Mouse (Mus musculus): Measurements from ENCODE around the gene Cnfn. TPM values are rescaled to one million over a fixed set of nuclear protein-coding genes. Genes with fewer than 3 reads are reported as not detected.

Cnfn gene
- polyA plus RNA-seq, 3 experiments from 2014 or later, result not detected

DNA sequence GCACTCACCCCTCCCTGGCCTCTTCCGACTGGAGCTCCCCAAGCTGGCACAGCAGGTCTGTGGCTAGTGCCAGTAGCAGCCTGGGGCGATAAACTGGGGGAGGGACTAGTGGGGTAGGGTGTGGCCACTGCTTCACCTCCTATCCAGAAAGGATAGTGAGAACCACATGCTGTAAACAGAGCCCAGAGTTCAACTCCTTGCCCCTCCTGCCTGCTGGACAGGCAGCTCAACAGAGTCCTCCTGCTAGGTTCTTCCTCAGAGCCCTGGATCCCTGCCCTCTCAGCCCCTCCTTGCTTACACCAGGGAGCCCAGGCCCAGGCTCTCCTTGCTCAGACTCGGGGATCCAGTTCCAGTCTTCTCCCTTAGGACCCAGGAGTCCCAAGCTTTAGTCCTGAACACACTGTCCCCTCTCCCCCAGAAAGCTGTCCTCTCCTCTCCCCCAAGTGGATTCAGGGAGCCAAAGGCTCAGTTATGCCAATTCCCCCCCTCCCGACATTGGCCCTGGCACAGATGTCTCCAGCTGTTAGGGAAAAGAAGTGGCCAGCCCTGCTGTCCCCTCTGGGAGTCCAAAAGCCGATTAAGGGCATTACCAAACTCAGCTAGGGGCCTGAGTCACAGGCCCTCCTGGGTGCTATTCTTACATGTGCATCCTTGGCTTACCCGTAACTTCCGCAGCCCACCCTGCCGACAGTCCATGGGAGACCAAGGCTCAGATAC, 20.7 kb upstream of the Cnfn start:
- no peak for ATAC-seq

DNA sequence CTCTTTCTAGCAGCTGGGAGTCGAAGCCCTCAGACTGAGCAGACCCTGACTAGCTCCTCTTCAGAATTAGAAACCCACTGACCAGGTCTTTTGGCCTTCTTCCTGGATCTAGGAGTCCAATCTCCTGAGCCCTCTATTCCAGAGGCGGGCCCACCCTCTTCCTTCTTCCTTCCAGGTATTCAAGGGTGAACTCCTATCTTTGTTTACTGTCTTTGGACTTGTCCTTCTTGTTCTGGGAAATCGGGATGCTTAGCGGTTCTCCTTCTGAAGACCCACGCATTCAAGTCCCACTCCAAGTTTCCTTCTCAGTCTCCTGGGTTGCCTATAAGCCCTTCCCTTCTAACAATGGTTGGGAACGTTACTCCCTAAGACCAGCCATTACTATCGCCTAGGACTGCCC, 19.4 kb upstream of the Cnfn start:
- no peak for ATAC-seq

DNA sequence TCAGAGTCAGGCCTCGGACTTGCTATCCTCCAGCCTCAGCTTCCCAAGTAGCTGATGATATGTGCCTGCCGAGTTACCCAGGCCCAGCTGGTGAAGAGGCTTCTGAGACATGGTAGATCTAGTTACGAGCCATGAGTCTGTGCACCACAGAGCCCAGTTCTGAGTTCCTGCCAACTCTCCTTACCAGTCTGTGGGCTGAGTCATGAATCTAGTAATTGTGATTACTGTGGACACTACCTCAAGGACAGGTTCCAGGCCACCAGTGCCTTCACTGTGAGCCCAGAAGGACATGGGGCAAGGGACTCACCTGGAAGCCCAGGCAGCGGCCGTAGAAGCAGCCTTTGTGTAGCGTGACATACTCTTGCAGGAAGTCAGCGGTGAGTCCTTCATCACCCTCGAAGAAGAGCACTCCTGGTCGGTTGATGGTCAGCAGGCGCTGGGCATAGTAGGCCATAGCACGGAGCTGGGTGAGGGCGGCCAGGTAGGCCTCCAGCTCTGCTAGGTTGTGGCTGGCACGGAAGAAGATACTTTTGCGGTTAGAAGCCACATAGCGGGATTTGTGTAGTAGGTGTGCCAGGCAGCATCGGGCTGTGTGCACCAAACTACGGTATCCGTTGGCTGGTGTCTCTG, 18.4 kb upstream of the Cnfn start:
- no peak for ATAC-seq

DNA sequence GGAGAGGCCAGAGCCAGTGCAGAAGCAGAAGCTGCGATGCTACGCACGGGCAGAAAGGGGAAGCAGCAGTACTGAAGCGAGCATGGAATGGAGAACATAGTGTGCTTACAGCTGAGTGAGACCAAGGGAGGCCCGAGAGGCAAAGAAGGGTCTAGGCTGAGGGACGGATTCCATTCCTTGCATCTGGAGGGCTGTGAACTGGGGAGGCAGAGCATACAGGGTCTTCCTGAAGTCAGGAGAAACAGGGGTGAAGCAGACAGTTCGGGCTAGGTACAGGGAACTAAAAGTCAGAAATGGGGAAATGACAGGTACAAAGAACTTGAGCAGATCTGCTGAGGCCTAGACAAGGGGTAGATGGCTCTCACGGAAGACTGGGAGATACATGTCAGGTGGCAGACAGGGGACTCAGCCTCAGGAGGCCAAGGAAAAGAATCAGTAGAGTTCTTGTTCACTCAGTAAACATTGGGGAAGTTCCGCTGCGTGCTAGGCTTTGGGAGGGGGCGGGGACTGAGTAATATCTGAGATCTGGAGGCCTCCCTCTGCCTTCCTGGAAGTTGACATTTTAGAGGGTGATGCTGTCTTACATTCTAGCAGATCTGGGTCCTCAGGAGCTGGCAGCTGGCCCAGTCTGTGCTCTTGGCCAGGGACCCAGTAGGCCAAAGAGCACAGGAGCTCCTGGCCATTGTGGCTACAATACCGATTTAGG, 16.5 kb upstream of the Cnfn start:
- ATAC-seq, result peak; percentile 92

DNA sequence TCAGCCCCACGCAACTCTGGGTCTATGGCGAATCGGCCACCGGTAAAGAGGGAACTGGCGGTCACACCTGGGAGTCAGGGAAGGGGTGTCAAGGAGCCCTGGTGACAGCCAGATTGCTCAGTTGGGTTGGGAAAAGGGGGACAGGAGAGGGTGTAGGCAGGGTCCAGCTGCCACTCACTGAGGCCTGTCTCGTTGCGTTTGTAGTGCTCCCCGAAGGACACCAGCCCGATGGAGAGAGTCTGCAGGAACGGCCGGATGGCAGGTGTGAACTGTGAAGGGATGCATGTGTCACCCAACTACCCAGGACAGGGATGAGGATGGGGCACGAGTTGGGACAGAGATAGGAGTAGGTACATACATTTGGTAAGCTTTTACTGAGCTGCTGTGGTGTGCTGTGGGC, 15.7 kb upstream of the Cnfn start:
- ATAC-seq, result no peak

DNA sequence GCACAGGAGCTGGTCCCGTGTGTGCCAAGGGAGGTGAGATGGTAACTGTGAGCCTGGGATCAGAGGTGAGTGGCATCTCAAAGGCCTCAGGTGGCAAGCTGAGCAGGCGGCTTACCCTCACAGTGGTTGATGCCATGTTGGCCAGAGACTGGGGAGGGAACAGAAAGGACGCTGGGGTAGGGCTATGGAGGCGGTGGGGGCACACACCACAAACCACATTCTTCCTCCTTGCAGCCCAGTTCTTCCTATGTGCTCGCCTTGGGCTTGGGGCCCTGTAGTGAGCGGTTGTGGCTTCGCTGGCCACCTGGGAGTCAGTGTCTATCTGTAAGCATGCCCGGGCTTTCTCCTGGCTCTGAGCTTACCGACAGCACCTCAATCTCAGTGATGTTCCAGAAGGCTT, 15.3 kb upstream of the Cnfn start:
- no peak for ATAC-seq

DNA sequence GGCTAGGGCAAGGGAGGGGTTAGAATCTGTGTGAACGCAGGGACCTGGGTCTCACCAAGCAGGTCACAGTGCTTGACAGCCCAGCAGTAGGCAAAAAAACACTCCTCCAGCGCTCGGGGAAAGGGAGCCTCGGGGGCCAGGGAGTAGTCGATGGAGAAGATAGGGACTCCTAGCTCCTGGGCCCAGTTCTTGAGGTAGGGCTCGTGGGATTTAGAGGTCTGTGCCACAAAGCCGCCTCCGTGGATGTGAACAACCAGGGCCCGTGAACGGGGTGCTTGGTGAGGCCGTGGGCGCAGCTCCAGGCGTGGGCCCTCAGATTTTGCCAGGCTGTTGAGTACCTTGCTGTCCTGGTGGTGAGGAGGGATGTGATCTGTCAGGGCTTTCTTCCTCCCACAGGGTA, 14.8 kb upstream of the Cnfn start:
- ATAC-seq, result no peak

DNA sequence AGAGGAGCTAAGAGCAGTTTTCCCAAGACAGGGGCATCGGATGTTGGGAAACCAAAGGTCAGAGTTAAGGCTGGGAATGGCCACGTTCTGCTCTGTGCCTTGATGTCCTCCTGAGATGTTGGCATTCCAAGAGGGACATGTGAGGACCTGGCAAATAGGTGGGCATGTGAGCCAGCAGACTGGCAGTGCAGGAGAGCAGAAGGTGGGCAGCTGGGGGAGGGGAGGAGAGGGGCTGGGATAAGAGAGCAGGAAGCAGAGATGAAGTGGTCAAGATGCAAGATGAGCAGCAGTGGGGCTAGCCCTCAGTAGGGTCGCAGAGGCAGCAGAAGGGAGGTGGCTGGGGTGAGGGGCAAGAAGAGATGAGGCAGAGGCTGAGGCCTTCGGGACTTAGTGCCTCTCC, 14.4 kb upstream of the Cnfn start:
- no peak for ATAC-seq

DNA sequence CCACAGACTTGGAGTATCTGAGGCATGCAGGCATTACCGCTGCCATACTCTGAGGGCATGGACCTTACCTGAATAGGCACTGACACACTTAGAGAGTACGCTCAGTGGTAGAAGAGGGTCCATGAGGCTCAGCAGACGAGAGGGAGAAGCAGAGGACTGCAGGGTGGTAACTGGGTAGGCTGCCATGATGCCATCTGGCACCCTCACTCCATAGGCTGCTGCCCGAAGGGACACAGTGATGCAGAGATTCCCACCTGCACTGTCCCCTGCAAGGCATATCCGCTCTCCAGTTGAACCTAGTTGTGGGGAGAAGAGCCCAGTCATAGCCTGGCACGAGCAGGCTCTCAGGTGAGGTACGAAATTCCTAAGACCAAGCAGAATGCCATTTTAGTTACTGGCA, 13.9 kb upstream of the Cnfn start:
- no peak for ATAC-seq

DNA sequence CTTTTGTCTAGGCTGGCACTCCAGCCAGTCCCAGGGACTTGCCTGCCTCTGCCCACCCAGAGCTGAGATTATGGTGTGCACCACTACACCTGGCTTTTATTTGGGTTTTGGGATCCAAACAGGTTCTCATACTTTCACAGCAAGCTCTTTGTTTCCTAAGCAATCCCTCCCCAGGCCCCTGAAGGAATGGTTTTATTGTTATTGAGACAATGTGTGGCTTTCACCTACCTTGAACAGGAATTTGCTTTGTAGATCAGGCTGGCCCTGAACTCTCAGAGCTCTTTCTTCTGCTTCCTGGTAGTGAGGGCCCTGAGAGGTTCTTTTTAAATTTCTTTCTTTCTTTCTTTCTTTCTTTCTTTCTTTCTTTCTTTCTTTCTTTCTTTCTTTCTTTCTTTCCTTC, 13.0 kb upstream of the Cnfn start:
- ATAC-seq, result no peak

DNA sequence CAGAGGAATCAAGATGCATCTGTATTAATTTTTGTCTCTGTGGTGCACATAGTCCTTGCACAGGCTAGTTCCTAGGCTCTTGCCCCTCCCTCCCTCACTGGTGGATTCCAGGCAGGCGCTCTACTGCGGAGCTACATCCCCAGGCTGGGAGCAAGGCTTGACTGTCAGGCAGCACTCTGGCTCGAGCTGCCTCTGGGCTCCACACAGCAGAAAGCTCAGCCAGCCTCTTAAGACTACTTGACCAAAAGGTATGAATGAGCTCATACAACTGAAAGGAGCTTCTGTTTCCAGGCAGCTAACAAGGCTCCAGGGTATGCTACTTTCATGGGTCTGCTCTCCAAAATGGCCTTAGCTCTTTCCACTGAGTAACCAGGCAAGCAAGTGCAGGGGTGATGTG, 11.8 kb upstream of the Cnfn start:
- ATAC-seq, result no peak

DNA sequence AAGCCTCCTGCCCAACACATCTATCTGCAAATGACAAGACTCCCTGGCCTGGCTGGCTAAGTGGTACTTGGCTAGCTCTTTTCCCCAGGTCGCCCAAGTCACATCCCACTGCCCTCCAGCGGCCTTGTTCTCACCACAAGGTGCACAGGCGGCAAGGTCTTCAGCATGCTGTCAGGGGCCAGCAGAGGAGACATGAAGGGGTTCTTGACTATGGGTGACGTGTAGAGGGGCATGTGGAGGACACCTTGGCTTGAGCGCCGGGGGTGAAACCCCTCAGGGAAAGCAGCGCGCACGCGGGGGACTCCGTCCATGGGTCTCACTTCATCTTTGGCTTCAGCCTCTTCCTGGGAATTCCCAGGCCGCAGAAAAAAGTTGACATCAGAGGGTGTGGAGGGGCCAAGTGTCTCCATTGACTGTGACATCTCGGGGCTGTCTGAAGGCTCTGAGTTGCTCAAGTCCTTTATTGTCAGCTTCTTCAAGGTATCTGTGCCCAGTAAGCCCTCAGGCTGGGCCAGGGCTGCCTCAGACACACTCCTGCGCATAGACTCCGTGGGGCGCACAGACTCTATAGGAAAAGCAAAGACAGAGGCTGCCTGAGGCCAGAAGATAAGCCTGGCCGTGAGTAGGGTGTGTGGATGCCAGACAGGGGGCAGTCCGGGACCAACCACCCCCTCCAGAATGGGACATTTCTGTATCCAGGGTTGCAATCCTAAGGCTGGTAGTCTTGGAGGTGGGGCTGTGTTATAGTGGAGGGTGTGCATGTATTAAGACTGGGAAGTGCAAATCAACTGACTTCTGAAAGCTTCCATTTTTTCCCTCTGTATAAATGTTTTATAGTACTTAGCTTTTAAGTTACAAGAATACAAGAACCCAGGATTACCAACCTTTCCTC, 11.1 kb upstream of the Cnfn start:
- ATAC-seq, result no peak

DNA sequence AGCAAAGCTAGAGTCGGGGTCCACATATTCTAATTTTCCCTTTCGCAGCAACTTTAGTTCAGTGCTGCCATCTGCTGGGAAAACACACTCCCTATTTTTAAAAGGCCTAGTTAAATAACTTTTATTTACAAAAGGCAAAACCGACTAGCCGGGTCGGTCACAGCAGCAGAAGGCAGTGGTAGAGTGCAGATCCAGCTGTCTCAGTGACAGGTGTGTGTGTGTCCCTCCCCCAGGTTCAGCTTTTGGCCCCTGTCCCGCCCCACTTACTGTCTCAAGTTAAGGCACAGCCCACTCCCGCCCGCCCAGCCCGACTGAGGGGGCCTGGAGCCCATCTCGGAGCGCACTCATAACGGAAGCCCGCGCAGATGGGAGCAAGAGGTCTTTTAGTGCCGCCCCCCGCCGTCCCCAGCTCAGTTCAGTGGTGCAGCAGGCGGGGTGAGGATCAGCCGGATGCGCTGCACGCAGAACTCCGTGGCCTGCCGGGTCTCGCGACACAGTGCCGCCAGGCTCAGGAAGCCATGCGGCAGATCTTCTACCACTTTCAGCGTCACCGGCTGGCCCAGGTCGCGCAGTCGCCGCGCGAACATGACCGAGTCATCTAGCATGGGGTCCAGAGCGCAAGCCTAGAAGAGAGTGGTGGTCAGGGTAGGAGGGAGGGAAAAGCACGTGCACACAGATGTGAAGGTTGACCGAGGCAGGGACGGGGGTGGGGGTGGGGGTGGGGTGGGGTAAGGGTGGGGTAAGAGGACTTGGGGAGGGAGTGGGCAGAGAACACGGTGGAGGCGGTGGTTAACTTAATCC, 10.2 kb upstream of the Cnfn start:
- ATAC-seq, result peak; percentile 97

DNA sequence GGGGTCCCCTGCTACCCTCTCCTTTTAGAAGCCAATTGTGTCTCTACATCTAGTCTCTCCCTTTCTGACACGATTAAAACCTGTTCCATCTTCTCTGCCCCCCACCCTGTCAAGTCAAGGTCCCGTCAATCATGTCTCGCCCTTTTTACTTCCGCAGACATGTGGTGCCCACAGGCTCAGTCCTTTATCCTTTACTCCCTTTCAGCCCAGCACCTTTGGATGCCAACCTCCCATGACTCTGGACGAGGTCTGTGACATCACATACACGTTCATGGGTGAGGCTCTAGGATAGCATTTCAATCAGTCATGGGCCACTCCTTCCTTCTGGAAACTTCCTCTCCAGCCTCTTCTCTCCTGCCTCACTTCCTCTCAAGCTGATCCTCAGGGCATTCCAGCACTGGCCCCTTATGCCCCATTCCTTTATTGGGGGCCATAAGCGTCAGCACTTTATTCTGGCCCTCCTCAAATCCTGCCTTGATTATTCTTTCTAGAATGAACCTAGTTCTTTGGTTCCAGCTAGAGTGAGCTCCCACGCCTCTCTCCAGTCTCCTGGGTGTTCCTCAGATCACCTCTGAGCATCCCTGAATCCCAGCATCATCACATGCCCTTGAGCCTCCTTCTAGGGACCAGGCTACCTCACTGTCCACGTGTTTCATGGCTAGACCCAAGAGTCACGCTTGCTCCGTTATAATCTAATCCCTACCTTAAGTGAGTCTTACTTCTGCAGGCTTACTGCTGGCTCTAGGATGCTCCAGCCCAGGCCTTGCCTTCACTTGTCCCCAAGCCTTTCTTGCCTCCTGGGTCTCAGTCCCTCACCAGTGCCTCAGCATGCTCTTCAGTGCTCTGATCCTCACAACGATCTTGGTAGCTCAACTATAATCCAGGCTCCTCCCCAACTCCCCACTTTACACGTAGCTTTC, 8.9 kb upstream of the Cnfn start:
- ATAC-seq, result no peak

DNA sequence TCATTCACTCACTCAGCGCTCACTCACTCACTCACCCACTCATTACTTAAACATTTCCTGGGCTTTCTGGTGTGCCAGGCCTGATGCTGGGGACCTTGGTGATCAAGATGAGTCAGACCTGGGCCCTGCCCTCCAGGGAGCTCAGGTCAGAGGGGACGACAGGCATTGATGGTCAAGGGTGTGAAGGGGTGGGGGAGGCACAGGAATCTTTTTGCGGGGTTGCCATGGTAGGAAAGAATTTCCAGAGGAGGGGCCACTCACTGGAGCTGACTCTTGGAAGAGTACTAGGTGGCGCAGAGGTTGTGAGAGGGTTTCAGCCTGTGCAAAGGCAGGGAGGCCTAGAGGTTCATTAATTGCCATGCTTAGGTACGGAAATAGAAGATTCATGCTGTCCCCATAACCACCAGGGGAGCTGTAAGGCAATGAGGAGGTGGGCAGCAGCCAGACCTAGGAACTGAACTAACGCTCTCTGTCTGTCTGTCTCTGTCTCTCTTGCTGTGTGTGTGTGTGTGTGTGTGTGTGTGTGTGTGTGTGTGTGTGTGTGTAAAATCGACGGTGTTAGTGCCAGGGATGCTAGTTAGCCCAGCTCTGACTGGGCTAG, 7.7 kb upstream of the Cnfn start:
- ATAC-seq, result no peak

DNA sequence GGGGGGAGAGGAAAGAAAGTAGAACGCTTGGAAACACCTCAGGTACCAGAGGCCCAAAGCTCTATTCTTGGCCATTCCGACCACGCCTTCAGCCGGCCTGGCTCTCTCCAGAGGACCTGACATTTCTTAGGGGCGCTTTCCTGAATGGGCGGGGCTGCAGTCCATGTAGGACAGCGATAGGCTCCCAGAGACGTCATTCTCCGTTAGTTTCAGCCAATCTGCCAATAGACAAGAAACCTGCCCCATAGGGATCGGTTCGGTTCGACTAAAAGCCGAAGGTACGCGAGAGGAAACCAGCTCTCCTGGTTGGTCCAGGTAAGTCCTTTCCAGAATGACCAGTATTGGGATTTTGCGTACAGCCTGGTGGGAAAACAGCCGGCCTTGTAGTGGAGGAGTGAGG, 7.0 kb upstream of the Cnfn start:
- no peak for ATAC-seq

DNA sequence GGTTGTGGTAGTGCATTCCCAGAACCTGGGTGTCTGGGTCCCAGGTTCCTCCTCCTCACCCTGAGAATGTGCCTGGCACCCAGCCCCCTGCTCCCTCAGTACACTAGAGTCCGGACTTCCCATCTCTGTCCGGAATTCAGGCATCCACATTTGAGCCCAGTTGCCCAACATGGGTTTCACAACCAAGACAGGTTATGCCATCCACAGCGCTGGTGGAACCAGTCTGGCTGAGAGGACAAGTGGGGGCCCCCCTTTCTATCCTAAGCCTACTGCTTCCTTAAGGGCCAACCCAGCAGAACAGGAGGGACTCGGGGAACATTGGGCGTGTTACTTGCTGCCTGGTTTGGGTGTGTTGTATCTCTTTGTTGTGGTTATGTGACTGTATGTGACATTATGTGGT, 2.9 kb upstream of the Cnfn start:
- ATAC-seq, result no peak

DNA sequence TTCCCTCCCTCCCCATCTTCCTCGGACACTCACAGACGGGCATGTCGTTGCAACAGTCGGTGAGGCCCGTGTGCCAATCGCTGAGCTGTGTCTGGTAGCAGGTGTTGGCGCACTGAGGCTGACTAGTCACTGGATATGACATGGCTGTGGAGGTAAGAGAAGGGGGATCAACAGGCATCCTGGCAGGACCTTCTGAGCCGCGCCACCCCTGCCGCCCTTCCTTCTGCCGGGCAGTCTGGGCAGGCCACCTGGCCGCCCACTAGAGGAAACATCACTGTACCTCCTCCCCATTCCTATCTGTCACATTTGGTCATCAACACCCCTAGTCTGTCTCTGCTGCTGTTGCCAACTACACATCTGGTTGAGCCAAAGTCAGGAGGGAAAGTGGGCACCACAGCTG, 1.2 kb downstream of the Cnfn start:
- no peak for ATAC-seq

DNA sequence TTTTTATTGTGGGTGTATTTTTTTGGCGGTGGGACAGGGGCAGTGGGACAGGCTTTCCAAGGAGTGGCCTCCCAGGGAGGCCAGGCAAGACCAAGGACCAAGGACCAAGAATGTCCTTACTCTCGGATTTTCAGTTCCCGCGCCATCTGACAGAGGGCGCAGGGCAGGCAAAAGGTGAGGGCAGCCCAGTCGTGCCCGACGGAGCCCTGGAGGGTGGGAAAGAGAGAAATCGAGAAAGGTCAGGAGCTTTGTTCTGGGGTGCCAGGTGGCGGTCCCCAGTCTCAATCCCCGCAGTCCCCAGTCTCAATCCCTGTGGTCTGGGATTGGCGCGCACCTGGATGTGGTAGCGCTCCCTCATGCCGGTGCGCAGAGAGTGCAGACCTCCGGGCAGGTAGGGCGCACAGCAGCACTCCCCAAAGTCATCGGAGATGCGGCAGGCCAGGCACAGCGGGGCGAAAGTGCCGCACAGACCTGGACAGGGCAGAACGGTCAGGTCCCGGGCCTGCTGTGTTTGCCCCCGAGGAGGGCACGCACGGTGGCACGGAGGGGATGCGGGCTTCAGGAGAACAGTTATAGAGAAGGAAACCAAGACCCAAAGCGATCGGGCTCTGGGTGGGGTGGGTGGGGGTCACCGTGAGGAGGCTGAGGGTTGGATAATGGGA, 1.8 kb downstream of the Cnfn start:
- ATAC-seq, result no peak

Measured in inflammation-experienced regulatory T-cells, adult 6 months (primary cell).